Mouse (Mus musculus) thymus, adult 2 months (tissue): ENCODE data around the gene Lrrfip1.

Experiments used
- CTCF ChIP-seq: fragments of 200-500 bp; IDR thresholded peaks from 2 replicates; pipeline ENCODE4 v1.5.1; 2012; ENCODE audit warnings: mild to moderate bottlenecking, control low read depth, low read length, moderate library complexity, borderline replicate concordance; ENCODE audit not compliant: control insufficient read depth, poor library complexity, insufficient read depth; ENCODE audit errors: extremely low read depth
- POLR2A ChIP-seq: fragments of 200-500 bp; IDR thresholded peaks from 2 replicates; pipeline ENCODE4 v1.6.1; 2012; ENCODE audit warnings: mild to moderate bottlenecking, low read length, control low read depth, moderate library complexity; ENCODE audit not compliant: control insufficient read depth, poor library complexity, insufficient read depth; ENCODE audit errors: extremely low read depth

DNA sequence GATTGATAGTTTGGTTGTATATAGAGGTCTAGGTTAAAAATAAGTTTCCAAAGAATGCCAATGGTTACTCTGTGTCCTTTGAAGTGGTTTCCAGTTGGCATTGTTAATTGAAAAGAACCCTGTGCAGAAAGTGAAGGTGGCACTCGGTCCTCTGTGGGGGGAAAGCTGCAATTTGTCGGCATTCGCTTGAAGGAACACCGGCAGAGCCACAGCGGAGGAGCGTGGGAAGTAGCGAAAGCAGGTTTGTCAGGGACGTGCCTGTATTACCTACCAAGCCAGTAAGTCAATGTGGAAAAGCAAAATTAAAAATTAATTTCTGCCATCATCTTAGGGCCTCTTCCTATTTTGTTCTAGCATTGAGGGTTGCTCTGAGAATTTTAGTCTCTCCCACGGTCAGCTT, 8.2 kb downstream of the Lrrfip1 start:
- TF ChIP-seq CTCF (no peak), POLR2A (no peak)
